Mouse (Mus musculus) forebrain, embryonic 12.5 days (tissue): Measurements from ENCODE around the gene Dhx16. TPM values are rescaled to one million over a fixed set of nuclear protein-coding genes. Genes with fewer than 3 reads are reported as not detected.

Experiments used
- ATAC-seq: fragments of 200-750 bp; cut with Nextera tagmentation; 2 replicates; pipeline ENCODE4 v1.8.0; 2017; ENCODE audit warnings: moderate TSS enrichment; ENCODE audit not compliant: low FRiP score
- H3K27ac ChIP-seq: fragments of 300-500 bp; sonication (generic); 2 replicates; pipeline ENCODE4 v1.5.1; 2016; ENCODE audit warnings: mild to moderate bottlenecking
- H3K27me3 ChIP-seq: fragments of 300-500 bp; sonication (generic); 2 replicates; pipeline ENCODE4 v1.6.1; 2016; ENCODE audit warnings: mild to moderate bottlenecking
- H3K36me3 ChIP-seq: fragments of 300-500 bp; sonication (generic); replicated peaks from 2 replicates; pipeline ENCODE4 v1.6.1; 2016; ENCODE audit warnings: mild to moderate bottlenecking
- H3K4me1 ChIP-seq: fragments of 300-500 bp; sonication (generic); 2 replicates; pipeline ENCODE4 v1.6.1; 2016
- H3K4me2 ChIP-seq: fragments of 300-500 bp; sonication (generic); 2 replicates; pipeline ENCODE4 v1.6.1; 2016; ENCODE audit warnings: mild to moderate bottlenecking, moderate library complexity
- H3K4me3 ChIP-seq: fragments of 300-500 bp; sonication (generic); replicated peaks from 2 replicates; pipeline ENCODE4 v1.5.1; 2016; ENCODE audit warnings: mild to moderate bottlenecking
- H3K9ac ChIP-seq: fragments of 300-500 bp; sonication (generic); 2 replicates; pipeline ENCODE4 v1.6.1; 2016; ENCODE audit warnings: mild to moderate bottlenecking
- H3K9me3 ChIP-seq: fragments of 300-500 bp; sonication (generic); 2 replicates; pipeline ENCODE4 v1.6.1; 2016
- WGBS: fragments of 180-500 bp; shearing (Covaris S2); methylation state at CpG from one replicate; pipeline ENCODE4 v1.1.7; 2016; 5-methylcytosine and 5-hydroxymethylcytosine counted together
- microRNA counts: library from miRNA; unstranded; fragments of <30 nt; microRNA quantifications from one replicate; lab custom pipeline; 2017
- microRNA-seq: library from miRNA; unstranded; fragments of <30 nt; microRNA quantifications from one replicate; pipeline ENCODE4, GENCODE M21; 2017
- polyA plus RNA-seq: library from polyadenylated mRNA; unstranded; fragments of >200 nt; fragmentation: Nextera tagmentation; extraction: Ambion mirVana; gene quantifications from 2 replicates; pipeline ENCODE4 v1.2.1, GENCODE M21; 2016

Gene Dhx16
- polyA plus RNA-seq, 1 experiment from 2014 or later: 54.8 TPM

DNA sequence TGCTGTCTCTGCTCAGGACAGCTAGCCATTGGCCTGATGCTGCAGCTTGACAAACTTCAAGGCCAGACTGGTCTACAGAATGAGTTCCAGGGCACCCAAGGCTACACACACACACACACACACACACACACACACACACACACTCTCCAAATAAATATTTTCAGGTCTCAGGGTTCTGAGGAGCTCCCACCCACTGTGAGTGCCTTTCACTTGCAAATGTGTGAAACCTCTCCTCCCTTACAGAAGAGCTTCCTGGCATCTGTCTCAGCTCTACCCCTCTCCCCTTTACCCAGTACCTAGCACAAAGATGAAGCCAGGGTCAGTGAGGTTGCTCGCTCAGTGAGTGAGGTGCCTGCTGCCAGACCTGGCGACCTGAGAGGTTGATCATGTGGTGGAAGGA, 59.5 kb downstream of the Dhx16 start:
- WGBS: 65% methylated on average over 2 of the region's 2 CpGs
- no peaks in the 10 kb centered on the region for H3K36me3 ChIP-seq
- H3K27ac ChIP-seq: no peak overlapping the region
- no peak for ATAC-seq
- no peaks in the 10 kb centered on the region for H3K27me3 ChIP-seq
- H3K4me2 ChIP-seq: no peak overlapping the region
- H3K4me1 ChIP-seq: no peaks in the 10 kb centered on the region
- H3K9me3 ChIP-seq: no peaks in the 10 kb centered on the region
- H3K9ac ChIP-seq: 0 out of 2 replicates have a peak overlapping the region, but pooled peaks have one; percentile 21
- H3K4me3 ChIP-seq: no peak overlapping the region

DNA sequence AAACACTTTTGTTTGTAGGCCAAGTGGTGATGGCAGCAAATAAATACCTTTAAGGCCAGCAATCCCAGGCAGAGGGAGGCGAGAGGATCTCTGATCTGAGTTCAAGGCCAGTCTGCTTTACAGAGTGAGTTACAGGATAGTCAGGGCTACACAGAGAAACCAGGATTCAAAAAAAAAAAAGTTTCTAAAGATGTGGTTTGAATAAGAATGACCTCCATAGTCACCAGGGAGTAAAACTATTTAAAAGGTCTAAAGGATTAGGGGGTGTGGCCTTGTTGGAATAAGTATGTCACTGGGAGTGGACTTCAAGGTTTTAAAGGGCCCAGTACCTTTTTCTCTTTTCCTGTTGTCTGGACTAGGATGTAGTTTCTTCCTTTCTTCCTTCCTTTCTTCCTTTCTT, 60.3 kb downstream of the Dhx16 start:
- Histone ChIP-seq H3K4me2 (no peak overlapping the region), H3K27me3 (no peaks in the 10 kb centered on the region), H3K4me3 (no peak overlapping the region), H3K36me3 (no peaks in the 10 kb centered on the region), H3K9me3 (no peaks in the 10 kb centered on the region), H3K4me1 (no peaks in the 10 kb centered on the region), H3K9ac (no peak overlapping the region), H3K27ac (no peak overlapping the region)
- ATAC-seq: no peak
- WGBS: 61% methylated on average over 1 of the region's 1 CpGs

MicroRNAs within 50 kb of the gene (microRNA counts, 519-probe panel; counts per million panel counts)
- microRNA mmu-miR-1894-3p (lab: Ali Mortazavi, UCI): not detected
- microRNA mmu-miR-1894-5p (lab: Ali Mortazavi, UCI): not detected

Small RNA genes lying within 50 kb of the gene (microRNA-seq; reads per million reads assigned to microRNA genes)
- 0.97 reads per million for gene Gm28033
- gene Mir1894: 0.73 reads per million

Other genes with a start within 250 kb of the Dhx16 start
- gene Mucl3, start 236.1 kb upstream of the Dhx16 start, polyA plus RNA-seq: 0.09 TPM in 1 of 2 replicates, not detected in the other
- 16.8 and 22.3 TPM in 2 replicates for gene Vars2, start 212.2 kb upstream of the Dhx16 start, polyA plus RNA-seq
- 39.0 and 40.7 TPM in 2 replicates for gene Gtf2h4, start 206.1 kb upstream of the Dhx16 start, polyA plus RNA-seq
- 176 and 185 TPM in 2 replicates for gene Ddr1, start 175.2 kb upstream of the Dhx16 start, polyA plus RNA-seq
- gene Ier3, start 58.1 kb upstream of the Dhx16 start, polyA plus RNA-seq: 4.9 and 5.3 TPM in 2 replicates
- 53.7 and 56.0 TPM in 2 replicates for gene Flot1, start 56.6 kb upstream of the Dhx16 start, polyA plus RNA-seq
- 1,541 and 1,619 TPM in 2 replicates for gene Tubb5, start 41.5 kb upstream of the Dhx16 start, polyA plus RNA-seq
- 22.3 and 26.1 TPM in 2 replicates for gene Mdc1, start 38.3 kb upstream of the Dhx16 start, polyA plus RNA-seq
- 56.2 and 60.5 TPM in 2 replicates for gene Nrm, start 18.5 kb upstream of the Dhx16 start, polyA plus RNA-seq
- gene Ppp1r18, start 14.2 kb upstream of the Dhx16 start, polyA plus RNA-seq: 23.7 and 24.3 TPM in 2 replicates
- 26.7 and 29.4 TPM in 2 replicates for gene 2310061I04Rik, start 17.6 kb downstream of the Dhx16 start, polyA plus RNA-seq
- gene Atat1, start 30.3 kb downstream of the Dhx16 start, polyA plus RNA-seq: 277 and 280 TPM in 2 replicates
- 56.2 and 56.6 TPM in 2 replicates for gene Mrps18b, start 36.6 kb downstream of the Dhx16 start, polyA plus RNA-seq
- 65.4 and 70.4 TPM in 2 replicates for gene Ppp1r10, start 36.6 kb downstream of the Dhx16 start, polyA plus RNA-seq
- gene Abcf1, start 89.9 kb downstream of the Dhx16 start, polyA plus RNA-seq: 117 and 118 TPM in 2 replicates
- 57.9 and 58.4 TPM in 2 replicates for gene Gnl1, start 100.0 kb downstream of the Dhx16 start, polyA plus RNA-seq
- gene Prr3, start 100.4 kb downstream of the Dhx16 start, polyA plus RNA-seq: 52.1 and 56.8 TPM in 2 replicates
- gene H2-T24, start 140.7 kb downstream of the Dhx16 start, polyA plus RNA-seq: 4.6 and 5.3 TPM in 2 replicates
- 4.8 and 5.5 TPM in 2 replicates for gene H2-T23, start 153.0 kb downstream of the Dhx16 start, polyA plus RNA-seq
- 5.2 and 5.4 TPM in 2 replicates for gene H2-T22, start 162.9 kb downstream of the Dhx16 start, polyA plus RNA-seq
- not detected in 2 replicates for gene Gm6034, start 163.1 kb downstream of the Dhx16 start, polyA plus RNA-seq
- gene Gm11127, start 178.6 kb downstream of the Dhx16 start, polyA plus RNA-seq: not detected in 2 replicates
- not detected in 2 replicates for gene Gm19684, start 241.9 kb downstream of the Dhx16 start, polyA plus RNA-seq
- gene Gm7030, start 249.6 kb downstream of the Dhx16 start, polyA plus RNA-seq: not detected in 2 replicates